Mouse (Mus musculus) kidney, adult 9 months (tissue): ENCODE measurements around the gene Snapc5.
A peak's percentile ranks its signal among the peaks of the same experiment; 100 is the strongest.

Experiments
- DNase-seq: peaks from one replicate; pipeline ENCODE4 v3.0.0; 2022

Snapc5 gene

DNA sequence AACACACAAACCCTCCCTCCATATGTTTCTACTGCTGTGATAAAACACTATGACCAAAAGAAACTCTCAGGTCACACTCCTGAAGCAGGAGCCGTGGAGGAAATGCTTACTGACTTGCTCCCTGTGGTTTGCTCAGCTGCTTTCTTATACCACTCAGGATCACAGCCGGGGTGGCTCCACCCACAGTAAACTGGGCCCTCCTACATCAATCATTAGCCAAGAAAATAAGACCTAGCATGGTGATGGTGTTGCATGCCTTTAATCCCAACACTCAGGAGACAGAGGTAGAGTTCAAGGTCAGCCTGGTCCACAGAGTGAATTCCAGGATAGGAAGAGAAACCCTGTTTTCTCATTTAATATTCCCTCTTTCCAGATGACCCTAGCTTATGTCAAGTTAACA lies 20.8 kb downstream of the Snapc5 start:
- DNase-seq: peak; percentile 69

DNA sequence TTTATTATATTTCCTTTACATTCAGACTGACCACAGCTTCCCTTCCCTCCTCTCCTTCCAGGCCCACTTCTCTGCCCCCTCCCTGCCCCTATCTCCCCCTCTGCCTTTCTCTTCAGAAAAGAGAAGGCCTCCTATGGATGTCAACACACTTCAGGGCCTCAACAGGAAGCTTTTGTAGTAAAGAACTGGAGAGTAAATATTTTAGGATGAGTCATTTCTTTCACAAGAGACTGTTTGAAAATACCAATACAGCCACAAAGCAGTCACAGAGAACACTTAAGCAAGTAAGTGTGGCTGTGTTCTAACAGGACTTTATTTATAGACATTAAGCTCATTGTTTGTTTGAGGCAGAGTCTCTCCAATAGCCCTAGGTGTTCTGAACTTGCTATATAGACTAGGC lies 23.3 kb downstream of the Snapc5 start:
- no peak for DNase-seq

DNA sequence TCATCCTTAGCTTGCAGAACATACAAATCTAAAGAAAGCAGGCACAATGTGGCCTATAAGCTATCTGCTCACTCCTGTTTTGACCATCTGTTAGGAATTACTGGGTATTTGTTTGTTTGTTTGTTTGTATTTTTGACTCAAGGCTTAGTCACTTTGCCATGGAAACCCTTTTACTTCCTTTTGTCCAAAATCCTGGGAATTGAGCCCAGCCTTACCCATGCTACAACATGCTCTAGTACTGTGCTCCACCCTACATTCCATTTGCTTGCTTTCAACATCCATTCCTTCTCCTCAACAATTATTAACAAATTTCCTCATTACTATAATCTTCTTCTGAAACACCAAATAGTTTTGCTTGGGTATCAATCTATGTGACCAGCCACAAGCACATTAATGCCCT lies 23.8 kb downstream of the Snapc5 start:
- no peak for DNase-seq

DNA sequence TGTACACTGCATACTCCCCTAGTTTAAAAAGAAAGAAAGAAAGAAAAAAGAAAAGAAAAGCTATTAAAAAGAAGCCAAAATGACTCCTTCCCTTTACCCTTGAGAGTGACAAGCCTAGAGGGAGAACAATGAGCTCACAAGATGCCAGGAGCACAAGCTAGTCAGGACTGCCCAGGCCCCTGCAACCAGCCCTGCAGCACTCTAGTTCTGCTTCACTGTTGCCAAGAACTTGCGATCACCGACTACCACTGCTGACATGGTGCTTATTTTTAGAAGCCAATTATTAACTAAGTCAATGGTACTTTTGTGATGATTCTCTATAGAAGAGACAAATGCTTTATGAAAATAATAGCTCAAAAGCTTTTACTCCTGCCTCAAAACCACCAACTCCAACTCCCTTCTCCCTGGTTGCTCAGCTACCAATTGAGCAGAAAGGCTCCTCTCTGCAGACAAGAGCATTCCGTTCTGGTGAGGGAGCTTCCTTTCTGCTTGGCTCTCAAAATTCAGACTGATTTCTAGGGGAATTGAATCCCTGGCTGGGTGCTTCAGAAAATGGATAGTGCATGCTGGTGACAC lies 28.5 kb downstream of the Snapc5 start:
- DNase-seq: peak; percentile 32

DNA sequence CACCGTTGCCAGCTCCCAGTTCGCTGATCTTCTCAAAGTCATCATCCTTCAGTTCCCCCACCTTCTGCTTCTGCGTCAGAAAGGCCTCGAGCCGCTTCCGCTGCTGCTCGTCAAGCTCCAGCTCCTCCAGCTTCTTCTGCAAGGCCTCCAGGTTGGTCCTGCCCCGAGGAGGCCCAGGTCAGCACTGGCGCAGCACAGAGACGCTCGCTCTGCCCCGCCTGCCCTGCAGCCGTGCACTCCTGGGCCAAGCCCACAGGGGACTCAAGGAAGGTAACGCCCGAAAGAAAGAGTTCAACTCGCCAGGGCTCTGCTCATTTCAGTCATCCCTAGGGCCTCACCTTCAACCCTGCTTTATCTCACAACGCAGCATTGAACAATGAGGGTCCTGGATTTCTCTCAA lies 35.4 kb downstream of the Snapc5 start:
- no peak for DNase-seq

DNA sequence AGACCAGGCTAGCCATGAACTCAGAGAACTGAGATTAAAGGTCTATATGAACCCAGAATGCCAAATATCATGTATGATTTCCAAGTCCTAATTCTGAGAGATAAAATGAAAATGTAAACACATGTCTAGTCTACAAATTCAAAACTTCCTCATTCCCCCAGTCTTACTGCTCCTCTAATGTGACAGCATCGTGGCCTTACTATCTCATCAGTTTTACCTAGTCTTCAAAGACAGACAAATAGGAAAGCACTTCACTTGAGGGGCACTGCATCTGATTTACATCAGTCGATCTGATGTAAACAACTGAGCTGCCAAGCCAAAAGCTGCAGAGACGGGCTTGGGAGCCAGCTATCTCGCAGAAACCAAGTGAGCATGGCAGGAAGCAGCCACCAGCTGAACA lies 37.0 kb downstream of the Snapc5 start:
- no peak for DNase-seq

DNA sequence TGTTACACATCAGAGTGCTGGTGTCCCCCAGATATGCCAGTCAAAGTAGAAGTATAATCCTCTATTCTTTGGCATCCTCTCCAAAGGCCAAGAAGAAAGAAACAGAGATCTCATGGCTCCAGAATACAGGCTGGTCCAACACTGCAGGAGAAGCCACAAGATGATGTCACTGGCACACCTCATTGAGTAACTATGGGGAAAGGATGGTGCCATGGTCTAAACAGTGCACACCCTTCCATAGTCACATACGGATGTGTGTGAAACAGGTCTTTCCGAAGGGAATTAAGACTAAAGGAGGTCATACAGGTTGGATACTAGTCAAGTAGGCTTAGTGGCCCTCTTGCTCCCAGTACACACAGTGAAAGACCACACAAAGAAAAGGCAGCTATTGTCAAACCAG lies 37.6 kb downstream of the Snapc5 start:
- no peak for DNase-seq

DNA sequence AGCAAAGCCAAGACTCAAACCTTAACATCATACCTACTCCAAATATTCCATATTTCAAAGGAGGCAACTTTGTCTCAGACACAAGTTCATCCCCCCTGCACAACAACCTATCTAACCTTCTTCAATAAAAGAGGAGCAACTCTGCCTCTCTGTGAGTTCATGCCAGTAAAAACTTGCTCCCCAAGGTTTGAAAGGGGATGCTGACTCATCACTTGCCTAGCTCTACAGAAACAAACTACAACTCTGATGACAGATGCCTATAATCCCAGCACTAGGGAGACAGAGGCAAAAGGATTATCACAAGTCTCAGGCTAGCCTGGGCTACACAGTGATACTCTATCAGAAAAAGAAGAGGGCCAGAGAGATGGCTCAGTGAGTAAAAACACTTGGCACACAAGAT lies 38.8 kb downstream of the Snapc5 start:
- no peak for DNase-seq

DNA sequence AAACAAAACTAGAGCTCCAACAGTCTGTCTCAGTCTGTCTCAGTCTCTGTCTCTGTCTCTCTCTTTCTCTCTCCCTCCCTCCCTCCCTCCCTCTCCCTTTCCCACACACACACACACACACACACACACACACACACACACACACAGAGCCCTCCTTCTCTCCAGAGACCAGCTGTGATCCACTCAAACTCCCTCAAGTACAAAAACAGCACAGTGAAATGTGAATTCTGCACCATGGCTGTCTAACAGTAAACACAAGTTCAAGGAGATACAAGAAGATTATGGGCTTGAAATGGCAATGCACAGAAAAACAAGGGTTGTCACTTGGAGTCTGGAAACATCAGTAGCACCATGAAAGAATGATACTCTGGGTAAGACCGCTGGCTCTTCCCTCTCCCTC lies 40.2 kb downstream of the Snapc5 start:
- DNase-seq: no peak

DNA sequence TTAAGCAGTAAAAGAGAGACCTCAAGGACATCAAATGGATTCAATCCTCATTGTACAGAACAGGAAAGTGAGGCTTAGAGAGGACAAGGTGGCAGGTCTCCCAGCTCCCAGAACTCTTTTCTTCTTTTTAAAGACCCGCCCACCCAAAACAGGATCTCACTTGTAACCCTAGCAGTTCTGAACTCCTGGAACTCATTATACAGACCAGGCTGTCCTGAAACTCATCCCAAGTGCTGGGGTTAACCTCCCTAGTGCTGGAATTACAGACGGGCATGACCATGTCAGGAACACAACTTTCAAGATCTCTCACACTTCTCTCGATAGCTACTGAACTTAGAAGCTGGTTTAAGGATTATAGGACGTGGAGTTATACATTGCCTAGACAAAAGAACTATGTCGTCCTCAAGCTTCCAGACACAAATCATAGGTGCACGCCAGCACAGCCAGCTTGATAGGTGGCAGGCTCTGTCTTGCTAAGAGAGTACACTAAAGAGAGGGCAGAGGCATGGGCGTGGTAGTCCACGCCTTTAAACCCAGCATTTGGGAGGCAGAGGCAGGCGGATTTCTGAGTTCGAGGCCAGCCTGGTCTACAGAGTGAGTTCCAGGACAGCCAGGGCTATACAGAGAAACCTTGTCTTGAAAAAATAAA lies 40.8 kb downstream of the Snapc5 start:
- DNase-seq: no peak

DNA sequence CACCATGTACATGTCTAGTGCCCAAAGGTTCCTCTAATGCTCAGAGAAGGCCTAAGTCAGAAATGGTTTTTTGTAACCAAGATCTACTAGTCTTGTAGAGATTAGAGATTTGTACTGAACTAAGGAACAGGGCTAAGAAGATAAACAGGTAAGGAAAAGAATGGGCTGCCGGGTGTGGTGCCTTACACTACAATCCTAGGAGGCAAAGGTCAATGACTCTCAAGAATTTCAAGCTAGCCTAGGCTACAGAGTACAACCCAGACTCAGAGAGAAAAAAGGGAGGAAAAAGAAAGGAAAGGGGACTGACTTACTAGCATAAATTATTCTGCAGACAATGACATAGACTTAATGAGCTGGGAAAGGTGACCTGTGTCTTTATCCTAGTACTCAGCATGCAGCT lies 41.5 kb downstream of the Snapc5 start:
- no peak for DNase-seq

DNA sequence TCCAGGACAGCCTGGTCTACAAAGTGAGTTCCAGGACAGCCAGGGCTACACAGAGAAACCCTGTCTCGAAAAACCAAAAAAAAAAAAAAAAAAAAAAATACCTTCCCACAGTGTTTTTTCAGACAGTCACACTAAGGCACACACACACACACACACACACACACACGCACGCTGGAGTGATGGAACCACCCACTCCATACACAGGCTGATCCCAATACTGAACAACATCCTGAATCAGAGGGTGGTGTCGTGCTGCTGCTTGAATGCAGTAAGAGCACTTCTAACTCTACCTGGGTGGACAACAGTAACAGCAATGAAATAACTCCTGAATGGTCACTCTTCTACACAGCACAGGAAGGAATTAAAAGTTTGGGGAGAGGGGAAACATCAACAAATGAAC lies 42.4 kb downstream of the Snapc5 start:
- DNase-seq: no peak

DNA sequence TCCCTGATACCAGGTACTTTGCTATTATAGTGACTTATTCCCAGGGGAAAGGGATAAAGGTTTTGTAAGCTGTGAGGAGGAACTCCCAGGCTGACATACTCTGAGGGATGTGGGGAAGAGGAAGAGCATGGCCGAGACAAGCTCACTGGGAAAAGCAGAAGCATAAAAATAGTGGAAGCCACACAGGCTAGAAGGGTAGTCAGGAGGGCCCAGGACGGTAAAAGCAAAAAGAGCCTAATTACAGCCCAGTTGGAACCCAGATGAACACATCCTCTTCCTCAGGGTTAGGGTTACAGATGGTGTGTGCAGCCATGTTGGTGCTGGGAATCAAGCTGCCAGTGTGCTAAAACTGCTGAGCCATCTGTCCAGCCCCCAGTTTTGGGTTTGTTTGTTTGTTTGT lies 43.0 kb downstream of the Snapc5 start:
- no peak for DNase-seq

DNA sequence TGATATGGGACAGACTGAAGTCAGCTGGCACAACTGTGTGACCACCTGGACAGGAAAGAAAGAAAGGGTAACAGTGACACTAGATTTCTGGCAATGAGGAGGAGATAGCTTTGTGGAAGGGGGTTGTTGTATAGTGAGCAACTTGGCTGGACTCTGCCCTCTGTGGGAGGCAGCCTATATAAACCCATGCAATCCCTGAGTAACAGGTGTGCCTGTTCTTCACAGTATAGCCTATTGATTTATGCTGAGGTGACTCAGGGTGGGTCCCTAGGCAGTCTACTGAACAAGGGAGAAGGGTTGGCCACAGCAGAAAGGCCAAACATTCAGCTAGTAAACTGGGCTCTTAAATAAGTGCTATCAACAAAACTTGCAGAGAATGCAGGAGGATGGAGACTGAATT lies 46.7 kb downstream of the Snapc5 start:
- no peak for DNase-seq

DNA sequence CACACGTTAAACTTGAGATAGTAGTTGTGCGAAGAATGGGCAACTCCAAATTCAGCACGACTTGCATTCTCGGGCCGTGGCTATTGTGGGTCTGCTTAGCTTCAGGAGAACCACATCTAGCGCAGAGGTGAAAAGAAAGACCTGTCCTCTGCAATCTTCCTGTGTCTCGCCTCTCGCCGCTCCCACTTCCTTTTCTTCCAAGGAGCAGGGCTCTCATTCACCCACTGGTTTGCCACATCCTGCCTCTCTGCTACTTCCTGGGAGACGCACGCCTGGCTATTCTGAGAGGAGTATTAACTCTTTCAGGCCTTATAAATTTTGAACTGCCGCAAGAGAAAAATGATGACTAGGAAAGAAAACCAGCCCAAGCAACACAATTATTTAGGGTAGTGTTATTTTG lies 48.7 kb downstream of the Snapc5 start:
- no peak for DNase-seq

DNA sequence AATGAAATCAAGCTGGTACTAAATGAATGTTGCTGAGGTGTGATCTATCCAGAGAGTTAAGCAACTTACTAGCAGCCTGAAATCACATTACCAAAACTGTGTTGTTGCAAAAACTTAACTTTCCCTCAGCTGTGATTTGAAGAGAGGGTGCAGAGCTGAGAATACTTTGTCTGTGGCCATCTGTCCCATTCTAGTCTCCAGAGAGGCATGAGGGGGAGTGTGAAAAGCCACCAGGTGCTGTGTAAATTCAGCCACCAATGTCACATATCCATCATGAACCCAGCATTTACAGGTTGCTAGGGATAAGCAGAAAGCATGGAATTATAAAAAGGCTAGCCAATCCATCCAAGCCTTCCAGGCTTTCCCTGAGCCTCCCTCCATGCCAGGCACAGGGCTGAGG lies 49.9 kb downstream of the Snapc5 start:
- DNase-seq: no peak

DNA sequence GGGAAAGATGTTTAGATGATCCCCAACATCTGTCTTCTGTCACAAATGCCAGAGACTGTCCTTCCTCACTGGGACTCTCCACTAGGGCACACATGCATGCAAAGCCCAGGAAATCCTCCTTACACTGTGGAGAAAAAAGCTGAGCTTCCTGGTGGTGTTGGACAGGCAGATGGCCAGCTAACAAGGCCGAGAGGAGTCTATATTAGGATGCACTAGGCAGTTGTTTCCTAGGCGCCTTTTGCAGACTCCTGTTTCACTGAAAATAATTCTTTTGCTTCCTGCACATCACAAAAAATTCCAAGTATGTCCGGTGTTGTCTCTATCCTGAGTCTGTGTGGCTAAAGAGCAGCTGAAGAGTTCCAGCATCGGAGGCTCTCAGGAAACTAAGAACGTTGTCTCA lies 52.1 kb downstream of the Snapc5 start:
- DNase-seq: peak; percentile 59

DNA sequence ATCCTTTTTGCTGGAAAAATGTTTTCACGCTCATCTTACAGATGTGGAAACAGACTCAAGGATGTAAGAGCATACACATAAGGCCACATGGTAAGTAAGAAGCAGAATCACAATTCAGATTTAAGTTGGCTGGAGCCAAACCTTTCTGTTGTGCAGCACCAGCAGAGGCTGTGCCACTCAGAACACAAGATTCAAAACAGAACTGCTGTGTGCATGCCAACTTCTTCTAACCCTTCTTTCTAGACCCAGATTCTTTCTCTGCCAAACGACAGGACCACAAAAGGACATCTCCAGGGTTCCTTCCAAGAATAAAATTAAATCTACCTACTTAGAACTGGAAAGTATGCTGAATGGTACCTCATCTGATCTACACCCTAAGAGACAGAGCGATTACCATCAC lies 52.6 kb downstream of the Snapc5 start:
- DNase-seq: no peak

DNA sequence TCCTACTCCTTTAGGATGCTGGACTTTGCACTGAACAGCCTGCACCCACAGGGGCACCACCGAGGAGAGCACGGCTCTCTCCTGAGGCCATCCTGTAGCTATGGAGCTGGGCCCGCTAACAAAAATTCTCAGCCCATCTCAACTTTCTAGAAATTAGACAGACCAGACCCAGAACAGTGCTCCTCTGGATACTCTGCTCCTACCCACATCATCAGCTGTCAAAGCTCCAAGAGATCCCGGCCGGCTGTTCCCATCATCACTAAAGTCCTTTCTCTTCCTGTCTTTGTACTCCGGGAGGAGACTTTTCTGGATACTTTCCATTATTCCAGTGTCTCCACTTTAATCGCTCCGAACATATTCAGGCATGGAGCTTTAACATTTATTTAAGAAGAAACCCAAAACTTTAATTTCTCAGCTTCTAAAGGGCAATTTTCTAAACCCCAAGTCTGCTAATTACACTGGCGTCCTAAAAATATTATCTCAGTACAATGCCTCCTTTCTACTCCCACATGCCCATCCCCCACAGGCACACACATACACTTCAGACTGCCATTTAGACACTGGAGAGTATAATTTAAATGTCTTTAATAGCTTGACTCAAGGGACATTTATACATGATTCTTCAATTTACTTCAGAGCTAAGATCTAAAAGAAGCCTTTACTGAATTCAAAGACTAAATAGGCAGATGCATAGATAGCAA lies 53.3 kb downstream of the Snapc5 start:
- no peak for DNase-seq
